Mouse (Mus musculus) C2C12 (cell line): ENCODE results near the gene Tnfrsf13c.

Experiments used
- CEBPB ChIP-seq: IDR thresholded peaks from one replicate; pipeline ENCODE4 v1.6.1; 2011; ENCODE audit warnings: low read depth, mild to moderate bottlenecking, control low read depth, moderate library complexity
- CTCF ChIP-seq: IDR thresholded peaks from one replicate; pipeline ENCODE4 v1.5.1; 2011; ENCODE audit not compliant: control insufficient read depth, insufficient read depth, insufficient read length
- MYOG ChIP-seq: IDR thresholded peaks from one replicate; pipeline ENCODE4 v1.6.1; 2011; ENCODE audit not compliant: control insufficient read depth, insufficient read length; ENCODE audit errors: extremely low read depth
- USF1 ChIP-seq: IDR thresholded peaks from one replicate; pipeline ENCODE4 v1.6.1; 2011; ENCODE audit warnings: low read depth, mild to moderate bottlenecking, control low read depth, moderate library complexity

- no peak for TF ChIP-seq CTCF
- TF ChIP-seq USF1, result no peak
- TF ChIP-seq MYOG, result no peak
- TF ChIP-seq CEBPB, result no peak
Observed at GRCm38 (mm10) chr15:82198342-82198741, 25.8 kb downstream of the Tnfrsf13c start.
